Mouse (Mus musculus): ENCODE measurements around the gene Olfr239.
"Not testable (repeated sequence)": the region's sequence is repeated elsewhere in the genome, so short reads cannot be mapped to it uniquely, and the experiment has no call there.

The Olfr239 gene

GRCm38 (mm10) chr17:33191002-33191401, at the start of gene Olfr239:
Gene Olfr239, plus strand, starts transcription at chr17:33191302.
- POLR2A ChIA-PET, CTCF ChIA-PET: not testable (repeated sequence)

GRCm38 (mm10) chr17:33168147-33168546, 23.0 kb upstream of the Olfr239 start, which contains the start of gene Olfr55:
Gene Olfr55, plus strand, starts transcription at chr17:33168447.
- POLR2A ChIA-PET, CTCF ChIA-PET: not testable (repeated sequence)

GRCm38 (mm10) chr17:33221590-33221989, 30.5 kb downstream of the Olfr239 start, which contains the start of gene Olfr1564:
Gene Olfr1564, minus strand, starts transcription at chr17:33221690.
- CTCF ChIA-PET = no interaction called here
- POLR2A ChIA-PET = no interaction called here

DNA sequence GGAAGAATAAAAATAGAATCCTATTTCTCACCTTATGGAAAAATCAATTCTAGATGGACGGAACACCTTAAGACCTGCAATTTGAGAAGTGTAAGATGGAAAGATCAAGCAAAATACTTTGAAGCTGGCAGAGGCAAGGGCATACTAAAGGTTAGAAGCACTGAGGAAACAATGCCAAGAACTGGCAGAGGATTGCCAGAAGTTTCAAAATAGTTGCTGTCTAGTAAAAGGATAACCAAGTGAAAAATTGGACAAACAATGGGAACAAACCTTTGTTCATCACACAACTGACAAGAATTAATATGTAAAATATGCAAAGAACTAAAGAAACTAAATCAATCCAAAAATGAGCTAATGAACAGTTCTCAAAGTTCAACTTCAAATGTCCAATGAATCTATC, 45.5 kb downstream of the Olfr239 start:
- CTCF ChIA-PET = not testable (repeated sequence)

More for the DNA sequence above, 45.5 kb downstream of the Olfr239 start:
- POLR2A ChIA-PET = not testable (repeated sequence)

All from embryonic stem cell, embryonic (primary cell).